Mouse (Mus musculus): ENCODE results near the gene Rgs5.

Rgs5 gene

DNA sequence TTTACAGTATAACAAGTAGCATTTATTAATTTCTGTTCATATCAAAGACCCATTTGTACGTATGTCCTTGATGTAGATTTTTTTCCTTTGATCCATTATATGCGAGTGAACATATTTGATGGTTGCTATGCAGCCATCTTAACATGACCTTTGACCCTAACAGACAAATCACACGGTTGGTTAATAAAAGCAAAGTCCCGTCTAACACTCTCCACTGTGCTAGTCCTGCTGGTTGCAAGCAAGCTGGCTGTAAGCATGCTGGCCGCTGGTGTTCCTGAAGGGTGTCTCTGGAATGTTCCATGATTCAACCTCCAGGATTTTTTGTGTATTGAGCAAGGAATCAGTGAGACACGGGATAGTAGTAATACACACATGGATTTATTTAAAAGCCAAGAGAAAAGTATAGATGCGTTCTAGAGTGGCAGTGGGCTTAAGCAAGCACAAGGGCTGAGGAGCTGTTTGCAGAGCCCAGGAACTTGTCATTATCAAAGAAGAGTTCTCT lies 75.3 kb downstream of the Rgs5 start:
- no peak for DNase-seq

GRCm38 (mm10) chr1:169736139-169736538 lies 80.8 kb downstream of the Rgs5 start:
- DNase-seq = no peak

GRCm38 (mm10) chr1:169737231-169737630 lies 81.9 kb downstream of the Rgs5 start:
- no peak for DNase-seq

DNA sequence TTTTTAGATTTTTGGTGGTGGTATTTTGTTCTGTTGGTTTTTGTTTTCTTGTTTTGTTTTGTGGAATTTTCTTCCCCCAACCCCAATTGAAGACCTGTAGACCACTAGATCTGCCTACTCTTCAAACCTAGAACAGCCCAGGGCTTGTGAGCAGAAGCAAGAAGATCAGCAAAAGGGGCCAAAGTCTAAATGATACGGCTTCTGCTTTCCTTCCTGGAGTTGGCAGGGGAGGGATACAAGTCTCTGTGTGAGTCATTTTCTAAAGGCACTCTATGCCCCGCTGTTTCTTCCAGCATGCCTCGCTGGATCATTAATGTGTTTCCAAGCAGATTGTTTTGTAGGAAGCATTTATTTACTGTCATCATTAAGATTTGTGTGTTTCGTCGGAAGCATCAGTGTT lies 85.8 kb downstream of the Rgs5 start:
- no peak for DNase-seq

All from liver (tissue).